Mouse (Mus musculus): ENCODE measurements around the gene G0s2. TPM values are rescaled to one million over a fixed set of nuclear protein-coding genes. Genes with fewer than 3 reads are reported as not detected.
A peak's percentile ranks its signal among the peaks of the same experiment; 100 is the strongest.
"Not testable (repeated sequence)": the region's sequence is repeated elsewhere in the genome, so short reads cannot be mapped to it uniquely, and the experiment has no call there.

Gene G0s2
- total RNA-seq, 1 experiment from 2014 or later = 169 TPM

- ATAC-seq (ENCODE audit: extremely low read depth, insufficient number of reproducible peaks, low FRiP score, poor library complexity, severe bottlenecking) = no peak
Measured at GRCm38 (mm10) chr1:193256621-193257098, 16.4 kb downstream of the G0s2 start.

- ATAC-seq (ENCODE audit: extremely low read depth, insufficient number of reproducible peaks, low FRiP score, poor library complexity, severe bottlenecking) = no peak
Measured at GRCm38 (mm10) chr1:193256289-193256577, 16.8 kb downstream of the G0s2 start.

- ATAC-seq (ENCODE audit: extremely low read depth, insufficient number of reproducible peaks, low FRiP score, poor library complexity, severe bottlenecking) = peak; percentile 67
Measured at GRCm38 (mm10) chr1:193255488-193256288, 17.3 kb downstream of the G0s2 start.

GRCm38 (mm10) chr1:193255032-193255431 lies 18.0 kb downstream of the G0s2 start:
- no peak for ATAC-seq (ENCODE audit: extremely low read depth, insufficient number of reproducible peaks, low FRiP score, poor library complexity, severe bottlenecking)

- not testable (repeated sequence) for ATAC-seq (ENCODE audit: extremely low read depth, insufficient number of reproducible peaks, low FRiP score, poor library complexity, severe bottlenecking)
Measured at GRCm38 (mm10) chr1:193253895-193254294, 19.1 kb downstream of the G0s2 start.

- no peak for ATAC-seq (ENCODE audit: extremely low read depth, insufficient number of reproducible peaks, low FRiP score, poor library complexity, severe bottlenecking)
Measured at GRCm38 (mm10) chr1:193252616-193253015, 20.4 kb downstream of the G0s2 start.

- ATAC-seq (ENCODE audit: extremely low read depth, insufficient number of reproducible peaks, low FRiP score, poor library complexity, severe bottlenecking) = no peak
Measured at GRCm38 (mm10) chr1:193251386-193251785, 21.6 kb downstream of the G0s2 start.

- no peak for ATAC-seq (ENCODE audit: extremely low read depth, insufficient number of reproducible peaks, low FRiP score, poor library complexity, severe bottlenecking)
Measured at GRCm38 (mm10) chr1:193250026-193250425, 23.0 kb downstream of the G0s2 start.

GRCm38 (mm10) chr1:193244235-193244634 lies 28.8 kb downstream of the G0s2 start:
- ATAC-seq (ENCODE audit: extremely low read depth, insufficient number of reproducible peaks, low FRiP score, poor library complexity, severe bottlenecking) = no peak

- ATAC-seq (ENCODE audit: extremely low read depth, insufficient number of reproducible peaks, low FRiP score, poor library complexity, severe bottlenecking) = no peak
Measured at GRCm38 (mm10) chr1:193243571-193244193, 29.3 kb downstream of the G0s2 start.

GRCm38 (mm10) chr1:193242863-193243262 lies 30.2 kb downstream of the G0s2 start:
- peak; percentile 72 for ATAC-seq (ENCODE audit: extremely low read depth, insufficient number of reproducible peaks, low FRiP score, poor library complexity, severe bottlenecking)

- ATAC-seq (ENCODE audit: extremely low read depth, insufficient number of reproducible peaks, low FRiP score, poor library complexity, severe bottlenecking) = peak; percentile 77
Measured at GRCm38 (mm10) chr1:193242238-193242637, 30.8 kb downstream of the G0s2 start.

GRCm38 (mm10) chr1:193241436-193241835 lies 31.6 kb downstream of the G0s2 start:
- no peak for ATAC-seq (ENCODE audit: extremely low read depth, insufficient number of reproducible peaks, low FRiP score, poor library complexity, severe bottlenecking)

GRCm38 (mm10) chr1:193238426-193238825 lies 34.6 kb downstream of the G0s2 start:
- ATAC-seq (ENCODE audit: extremely low read depth, insufficient number of reproducible peaks, low FRiP score, poor library complexity, severe bottlenecking) = no peak

- ATAC-seq (ENCODE audit: extremely low read depth, insufficient number of reproducible peaks, low FRiP score, poor library complexity, severe bottlenecking) = no peak
Measured at GRCm38 (mm10) chr1:193234930-193235329, 38.1 kb downstream of the G0s2 start.

- ATAC-seq (ENCODE audit: extremely low read depth, insufficient number of reproducible peaks, low FRiP score, poor library complexity, severe bottlenecking) = peak; percentile 65
Measured at GRCm38 (mm10) chr1:193234130-193234645, 38.8 kb downstream of the G0s2 start.

GRCm38 (mm10) chr1:193232732-193233131 lies 40.3 kb downstream of the G0s2 start:
- no peak for ATAC-seq (ENCODE audit: extremely low read depth, insufficient number of reproducible peaks, low FRiP score, poor library complexity, severe bottlenecking)

GRCm38 (mm10) chr1:193230935-193231334 lies 42.1 kb downstream of the G0s2 start:
- ATAC-seq (ENCODE audit: extremely low read depth, insufficient number of reproducible peaks, low FRiP score, poor library complexity, severe bottlenecking) = peak; percentile 54

GRCm38 (mm10) chr1:193230531-193230930 lies 42.5 kb downstream of the G0s2 start:
- ATAC-seq (ENCODE audit: extremely low read depth, insufficient number of reproducible peaks, low FRiP score, poor library complexity, severe bottlenecking) = no peak

GRCm38 (mm10) chr1:193229570-193229969 lies 43.4 kb downstream of the G0s2 start:
- ATAC-seq (ENCODE audit: extremely low read depth, insufficient number of reproducible peaks, low FRiP score, poor library complexity, severe bottlenecking) = no peak
